Mouse (Mus musculus) lung, postnatal 0 days (tissue): ENCODE measurements around the gene Slc15a5.
A peak's percentile ranks its signal among the peaks of the same experiment; 100 is the strongest.

ENCODE experiments used
- CTCF ChIP-seq: IDR thresholded peaks from 2 replicates; pipeline ENCODE4 v1.5.1; 2016; ENCODE audit warnings: antibody characterized with exemption, mild to moderate bottlenecking
- EP300 ChIP-seq: IDR thresholded peaks from 2 replicates; pipeline ENCODE4 v1.6.1; 2016; ENCODE audit warnings: antibody characterized with exemption, mild to moderate bottlenecking, control low read depth

DNA sequence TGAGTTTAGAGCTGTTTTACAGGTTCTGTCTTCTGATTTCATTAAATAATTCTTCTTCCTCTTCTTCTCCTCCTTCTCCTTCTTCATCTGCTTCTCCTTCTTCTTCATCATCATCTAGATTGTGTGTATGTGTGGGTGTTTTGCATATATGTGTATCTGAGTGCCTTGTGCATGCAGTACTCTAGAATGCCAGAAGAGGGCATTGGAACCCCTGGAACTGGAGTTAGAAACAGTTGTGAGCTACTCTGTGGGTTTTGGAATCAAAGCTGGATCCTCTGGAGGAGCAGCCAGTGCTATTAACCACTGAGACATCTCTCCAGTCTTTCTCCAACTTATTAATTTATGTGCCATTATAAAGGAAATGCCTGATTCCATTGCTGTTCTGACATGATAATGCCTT lies 89.9 kb downstream of the Slc15a5 start:
- TF ChIP-seq CTCF: peak; percentile 65
- TF ChIP-seq EP300: no peak
